Mouse (Mus musculus) frontal cortex, adult 2 months (tissue): Measurements from ENCODE around the gene Sin3b. TPM values are rescaled to one million over a fixed set of nuclear protein-coding genes. Genes with fewer than 3 reads are reported as not detected.
"Not testable (repeated sequence)": the region's sequence is repeated elsewhere in the genome, so short reads cannot be mapped to it uniquely, and the experiment has no call there.

ENCODE experiments used
- DNase-seq, 2 experiments: peaks; one replicate each; pipeline ENCODE4 v3.0.0; 2022; ENCODE audit warnings: low spot score in 1 of 2; ENCODE audit errors: extremely low spot score in 1 of 2
- polyA plus RNA-seq: library from polyadenylated mRNA; depleted of rRNA; stranded (reverse); fragments of >200 nt; gene quantifications from 2 replicates; pipeline ENCODE4 v1.2.3, GENCODE M21; 2012; rRNA removed

The Sin3b gene
- polyA plus RNA-seq: 134 and 150 TPM in 2 replicates

DNA sequence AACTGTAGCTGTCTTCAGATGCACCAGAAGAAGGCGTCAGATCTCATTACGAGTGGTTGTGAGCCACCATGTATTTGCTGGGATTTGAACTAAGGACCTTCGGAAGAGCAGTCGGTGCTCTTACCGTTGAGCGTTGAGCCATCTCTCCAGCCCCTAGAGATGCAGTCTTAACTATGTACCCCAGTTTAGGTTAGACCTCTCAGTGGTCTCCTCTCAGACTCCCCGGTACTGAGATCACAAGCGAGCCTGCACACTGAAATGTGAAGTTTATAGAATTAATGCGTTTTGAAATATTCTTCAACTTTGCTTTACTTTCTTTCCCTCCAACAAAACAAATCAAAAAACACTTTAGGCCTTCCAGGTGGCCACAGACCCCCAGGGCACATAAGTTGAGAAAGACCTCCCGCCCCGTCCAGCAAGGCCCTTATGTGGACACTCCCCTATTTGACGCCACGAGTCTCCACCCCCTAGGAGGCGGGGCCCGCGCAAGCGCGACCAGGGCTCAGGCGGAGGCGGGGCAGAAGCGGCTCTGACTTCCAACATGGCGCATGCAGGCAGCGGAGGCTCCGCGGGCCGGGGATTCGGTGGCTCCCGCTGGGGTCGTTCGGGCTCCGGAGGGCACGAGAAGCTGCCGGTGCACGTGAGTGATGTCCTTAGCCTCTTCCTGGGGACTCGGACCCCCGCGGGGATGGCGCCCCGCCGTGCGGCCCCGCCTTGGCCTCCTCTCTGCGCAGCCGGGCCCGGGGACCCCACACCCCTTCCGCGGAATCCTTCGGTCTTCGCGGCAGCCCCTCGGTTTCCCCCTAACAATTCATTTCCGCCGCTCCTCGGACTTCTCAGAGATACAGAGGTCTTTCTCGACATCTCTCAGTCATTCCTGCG is at the start of gene Sin3b:
TSS of gene Sin3b (plus strand) at position 517 of the 882 bp plus-strand sequence.
- peak; percentile 81 to 95 for DNase-seq

DNA sequence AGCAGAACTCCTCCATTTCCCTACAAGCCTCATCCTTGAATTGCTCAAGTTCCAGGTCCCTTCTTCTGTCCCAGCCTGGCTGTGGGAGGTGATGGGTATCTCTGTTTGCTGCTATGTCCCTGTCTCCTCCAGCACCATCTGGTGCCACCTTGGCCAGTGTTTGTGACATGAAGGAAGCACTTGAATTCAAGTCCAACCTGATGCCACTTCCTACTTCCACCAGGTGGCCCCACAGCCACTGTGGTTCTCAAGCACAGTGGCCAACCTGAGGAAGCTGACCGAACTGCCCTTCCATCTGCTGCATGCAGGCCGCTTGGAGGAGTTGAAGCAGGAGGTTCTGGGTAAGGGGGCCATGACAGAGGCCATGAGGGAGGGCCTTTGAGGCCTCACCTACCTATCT is 48.9 kb upstream of the Sin3b start:
- DNase-seq: peak in 1 of 2 experiments; percentile 14

DNA sequence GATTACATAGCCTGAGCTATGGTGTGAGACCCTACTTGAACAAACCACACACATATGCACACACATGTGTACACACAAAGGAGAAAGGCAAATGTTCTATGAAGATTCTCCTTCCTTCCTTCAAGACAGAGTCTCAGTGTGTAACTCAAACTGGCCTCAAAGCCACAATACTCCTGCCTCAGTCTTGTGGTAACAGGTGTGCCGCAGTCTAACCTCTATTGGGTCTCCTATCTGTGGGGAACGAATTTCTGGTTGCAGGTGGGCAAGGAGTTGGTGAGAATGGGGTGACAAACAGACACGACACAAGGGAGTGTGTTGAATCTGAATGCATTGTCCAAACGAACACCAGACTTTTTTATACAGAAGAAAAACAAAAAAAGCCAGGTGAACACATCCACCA is 46.6 kb upstream of the Sin3b start:
- DNase-seq: no peak

DNA sequence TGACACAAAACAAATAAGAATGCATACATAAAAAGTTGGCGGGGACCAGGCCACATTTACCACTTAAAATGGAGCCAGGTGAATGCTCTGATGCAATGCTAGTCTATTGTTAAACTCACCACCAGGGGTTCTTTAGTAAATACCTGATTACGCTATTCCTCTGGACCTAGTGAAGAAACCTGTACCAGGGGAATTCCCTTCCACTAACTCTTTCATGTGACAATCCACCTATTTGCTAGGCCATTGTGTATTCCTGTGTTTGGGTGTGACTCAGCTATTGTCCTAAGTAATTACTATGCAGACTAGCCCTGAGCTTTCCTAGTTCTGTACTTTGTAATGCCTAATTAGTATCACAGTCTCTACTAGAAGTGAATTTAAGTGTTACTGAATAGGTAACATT is 46.2 kb upstream of the Sin3b start:
- not testable (repeated sequence) for DNase-seq

DNA sequence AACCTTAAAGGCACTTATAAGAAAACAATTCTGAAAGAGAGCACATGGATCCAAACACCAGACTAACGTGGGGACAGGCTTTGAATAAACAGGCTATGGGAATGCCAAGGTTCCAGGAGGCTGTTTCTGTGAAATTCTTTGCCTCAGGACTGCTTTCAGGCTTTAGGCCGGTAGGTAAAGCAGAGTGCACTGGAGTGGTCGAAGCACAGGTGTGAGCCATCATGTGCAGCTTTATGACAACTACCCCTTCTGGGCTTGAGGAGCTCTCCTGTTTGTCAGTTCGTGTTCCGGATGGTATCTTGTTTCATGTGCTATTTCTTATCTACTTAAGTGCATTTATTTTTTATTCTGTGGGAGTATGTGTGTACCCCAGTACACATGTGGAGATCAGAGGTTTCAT is 45.8 kb upstream of the Sin3b start:
- no peak for DNase-seq

DNA sequence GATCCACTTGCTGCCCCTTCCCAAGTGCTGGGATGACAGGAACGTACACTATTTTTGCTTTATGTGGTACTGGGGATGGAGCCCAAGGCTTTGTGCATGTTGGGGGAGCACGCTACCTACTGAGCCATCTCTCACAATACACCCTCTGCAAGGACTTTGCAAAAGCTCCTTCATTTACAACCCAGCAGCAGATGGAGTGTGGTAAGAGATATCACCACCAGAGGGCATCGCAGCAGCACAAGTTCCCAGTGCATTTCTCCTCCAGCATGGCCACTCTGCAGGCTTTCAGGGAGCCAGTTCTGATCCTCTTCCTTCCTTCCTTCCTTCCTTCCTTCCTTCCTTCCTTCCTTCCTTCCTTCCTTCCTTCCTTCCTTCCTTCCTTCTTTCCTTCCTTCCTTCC is 43.0 kb upstream of the Sin3b start:
- DNase-seq: peak; percentile 61 to 93

DNA sequence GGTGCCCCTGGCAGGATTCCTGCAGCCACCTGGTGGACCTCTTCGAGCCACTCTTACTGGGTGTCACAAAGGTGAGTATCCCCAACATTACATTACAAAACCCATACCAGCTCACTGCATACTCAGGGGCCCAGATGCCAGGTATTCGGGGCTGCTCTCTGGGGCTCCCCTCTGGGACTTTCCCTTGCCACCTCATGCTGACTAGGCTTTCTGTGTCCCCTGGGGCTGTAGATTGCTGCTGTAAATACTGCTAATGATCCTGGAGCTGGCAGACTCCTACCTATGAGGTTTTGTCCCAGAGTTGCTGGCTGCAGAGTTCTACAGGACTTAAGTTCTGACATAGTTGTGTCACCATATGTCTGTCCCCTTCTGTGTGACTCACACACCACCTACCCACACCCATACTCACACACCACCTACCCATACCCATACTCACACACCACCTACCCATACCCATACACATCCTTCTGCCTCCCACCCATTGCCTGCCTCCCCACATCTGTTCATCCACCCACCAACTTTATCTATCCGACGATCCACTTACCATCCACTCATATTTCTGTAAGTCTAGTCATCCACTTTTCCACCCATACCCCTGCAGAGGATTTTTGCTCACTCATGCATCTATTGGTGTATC is 40.9 kb upstream of the Sin3b start:
- peak; percentile 28 to 48 for DNase-seq

DNA sequence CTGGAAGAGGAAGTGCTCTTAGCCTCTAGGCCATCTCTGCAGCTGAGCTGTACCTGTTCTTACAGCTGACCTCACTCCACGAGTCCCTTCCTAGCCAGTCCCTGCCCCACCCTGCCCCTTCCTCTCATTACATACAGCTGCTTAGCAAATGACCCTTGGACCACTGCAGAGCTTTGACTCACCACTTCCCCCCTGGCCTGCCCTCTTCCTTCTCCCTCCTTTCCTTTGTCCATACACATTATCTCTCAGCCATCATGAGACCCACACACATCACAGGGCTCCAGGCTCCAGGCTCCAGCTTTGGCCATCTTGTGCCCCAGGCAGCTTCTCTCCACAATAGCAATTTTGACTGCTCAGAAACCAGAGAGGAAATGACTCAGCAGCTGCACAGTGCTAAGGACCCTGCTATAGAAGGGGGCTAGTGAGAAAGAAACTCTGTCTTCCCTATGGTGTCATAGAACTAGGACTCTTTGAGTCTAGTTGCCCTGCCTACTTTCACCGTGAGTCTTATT is 40.0 kb upstream of the Sin3b start:
- DNase-seq: no peak

DNA sequence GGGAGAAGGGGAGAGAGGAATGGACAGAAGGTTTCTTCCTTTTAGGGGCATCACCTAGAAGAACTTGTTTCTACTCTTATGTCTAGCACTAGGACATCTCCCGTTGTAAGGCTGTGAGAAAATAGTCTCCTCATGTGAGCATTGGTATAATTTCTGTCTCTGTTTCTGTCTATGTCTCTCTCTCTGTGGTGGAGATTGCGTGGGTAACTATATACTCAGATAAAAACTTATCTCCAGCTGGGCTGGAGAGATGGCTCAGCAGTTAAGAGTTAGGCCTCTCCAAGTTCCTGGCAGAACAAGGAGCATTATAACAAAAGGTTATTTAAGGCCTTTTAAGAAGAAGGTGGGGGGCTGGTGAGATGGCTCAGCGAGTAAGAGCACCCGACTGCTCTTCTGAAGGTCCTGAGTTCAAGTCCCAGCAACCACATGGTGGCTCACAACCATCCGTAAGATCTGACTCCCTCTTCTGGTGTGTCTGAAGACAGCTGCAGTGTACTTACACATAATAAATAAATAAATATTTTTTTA is 39.4 kb upstream of the Sin3b start:
- DNase-seq: peak in 1 of 2 experiments; percentile 27

DNA sequence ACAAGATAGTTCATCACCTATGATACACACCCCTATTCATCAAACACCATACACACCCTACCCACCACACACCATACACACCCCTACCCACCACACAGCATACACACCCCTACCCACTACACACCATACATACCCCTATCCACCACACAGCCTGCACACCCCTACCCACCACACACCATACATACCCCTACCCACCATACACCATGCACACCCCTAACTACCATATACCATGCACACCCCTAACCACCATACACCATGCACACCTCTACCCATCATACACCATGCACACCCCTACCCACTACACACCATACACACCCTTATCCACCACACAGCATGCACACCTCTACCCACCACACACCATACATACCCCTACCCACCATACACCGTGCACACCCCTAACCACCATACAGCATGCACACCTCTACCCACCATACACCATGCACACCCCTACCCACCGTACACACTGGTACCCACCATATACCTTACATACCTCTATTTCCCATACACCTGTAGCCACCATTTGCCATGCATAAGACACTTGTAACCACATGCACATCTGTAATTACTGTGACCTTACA is 24.6 kb upstream of the Sin3b start:
- no peak for DNase-seq

DNA sequence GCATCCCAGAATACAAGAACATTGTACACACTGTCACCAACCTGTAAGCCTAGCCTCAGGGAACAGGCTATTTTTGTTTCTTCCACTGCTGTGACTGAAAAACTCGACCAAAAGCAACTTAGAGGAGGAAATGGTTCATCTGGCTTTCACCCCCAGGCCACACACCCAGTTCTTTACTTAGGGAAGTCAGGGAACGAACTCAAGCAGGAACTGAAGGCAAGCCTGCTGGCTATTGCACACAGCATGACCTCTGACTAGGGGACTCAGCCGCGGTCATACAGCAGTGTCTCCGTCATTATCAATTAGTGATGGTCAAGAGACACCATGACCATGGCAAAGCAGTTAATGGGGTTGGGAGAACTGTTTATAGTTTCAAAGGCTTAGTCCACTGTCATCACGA is 10.5 kb upstream of the Sin3b start:
- no peak for DNase-seq

DNA sequence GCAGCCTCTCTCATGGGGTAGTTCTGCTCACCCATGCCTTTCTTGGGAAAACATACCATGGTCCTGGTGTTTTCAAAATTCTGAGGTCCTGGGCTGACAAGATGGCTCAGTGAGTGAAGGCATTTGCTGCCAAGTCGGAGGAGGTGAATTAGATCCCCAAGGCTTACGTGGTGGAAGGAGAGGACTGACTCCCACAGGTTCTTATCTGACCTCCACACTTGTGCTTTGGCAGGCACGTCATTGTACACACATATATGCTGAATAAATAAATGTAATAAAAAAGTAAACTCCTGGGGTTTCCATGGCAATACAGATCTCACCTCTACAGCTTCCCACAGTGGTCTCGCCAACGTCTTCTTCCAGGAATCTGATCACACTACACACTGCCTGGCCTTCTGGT is 6.5 kb upstream of the Sin3b start:
- no peak for DNase-seq

DNA sequence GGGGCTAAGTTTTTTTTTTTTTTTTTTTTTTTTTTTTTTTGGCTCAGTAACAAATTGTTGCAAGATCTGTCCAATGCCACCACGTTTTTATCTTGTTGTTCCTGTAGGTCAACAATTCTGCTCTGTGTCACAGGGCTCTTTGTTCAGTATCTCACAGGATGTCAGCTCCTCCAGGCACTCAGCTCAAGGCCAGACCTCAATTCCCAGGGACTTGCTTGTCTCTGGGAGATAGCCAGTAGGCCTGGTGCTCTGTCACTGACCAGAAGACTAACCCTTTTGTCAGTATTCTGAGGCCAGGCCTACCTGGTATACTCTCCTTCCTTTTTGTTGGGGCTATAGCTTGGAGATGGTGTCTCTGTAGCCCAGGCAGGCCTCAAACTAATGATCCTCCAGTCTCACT is 2.5 kb upstream of the Sin3b start:
- DNase-seq: no peak

DNA sequence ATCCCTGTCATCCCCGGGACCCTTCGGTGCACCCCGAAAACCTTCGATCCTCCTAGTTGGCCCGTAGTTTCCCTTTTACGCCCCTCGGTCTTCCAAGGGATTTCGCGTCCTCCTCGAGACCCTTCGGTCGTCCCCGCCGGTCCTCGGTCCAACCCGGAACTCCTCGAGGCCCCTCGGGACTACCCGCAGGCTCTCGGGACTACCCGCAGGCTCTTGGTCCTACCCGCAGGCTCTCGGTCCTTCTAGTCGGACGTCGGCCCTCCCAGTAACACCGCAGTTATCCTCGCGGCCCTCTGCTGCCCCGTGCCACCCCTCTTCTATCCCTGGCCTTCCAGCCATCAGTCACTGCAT is 541 bp downstream of the Sin3b start:
- no peak for DNase-seq

DNA sequence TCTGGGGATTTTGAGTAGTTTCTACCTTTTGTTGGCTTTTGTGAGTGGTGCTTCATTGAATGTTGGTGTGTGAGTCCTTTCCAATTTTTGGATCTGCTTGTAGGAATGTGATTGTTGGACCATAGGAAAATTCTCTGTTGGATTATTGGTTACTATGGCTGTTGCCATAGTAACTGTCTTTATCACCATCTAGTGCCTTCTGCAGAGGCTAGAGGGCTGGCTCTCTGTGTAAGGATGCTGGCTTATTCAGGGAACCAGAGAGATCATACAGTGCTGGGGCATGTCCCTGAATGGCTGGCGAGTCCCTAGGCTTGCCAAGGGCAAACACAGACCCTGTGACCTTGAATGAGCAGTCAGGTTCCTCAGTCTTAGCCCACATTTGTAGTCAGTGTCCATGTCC is 5.6 kb downstream of the Sin3b start:
- DNase-seq: no peak

DNA sequence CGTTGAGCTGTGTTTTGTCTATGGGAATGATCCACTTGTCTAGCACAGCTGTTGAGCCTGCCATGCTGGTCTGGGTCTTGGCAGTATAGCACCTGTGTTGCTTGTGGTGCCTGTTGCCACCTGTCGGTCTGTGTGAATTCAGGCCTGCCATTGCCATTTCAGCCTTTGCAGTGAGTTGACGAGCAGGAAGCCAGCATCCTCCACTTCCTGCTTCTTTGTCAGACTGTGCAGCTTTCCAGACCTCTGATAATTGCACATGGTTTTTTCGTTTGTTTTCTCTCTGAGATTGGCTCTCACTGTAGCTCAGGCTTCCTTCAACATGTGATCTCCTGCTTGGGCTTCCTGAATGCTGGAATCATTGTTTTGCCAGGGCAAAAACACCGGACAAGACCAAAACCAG is 11.9 kb downstream of the Sin3b start:
- DNase-seq: no peak

DNA sequence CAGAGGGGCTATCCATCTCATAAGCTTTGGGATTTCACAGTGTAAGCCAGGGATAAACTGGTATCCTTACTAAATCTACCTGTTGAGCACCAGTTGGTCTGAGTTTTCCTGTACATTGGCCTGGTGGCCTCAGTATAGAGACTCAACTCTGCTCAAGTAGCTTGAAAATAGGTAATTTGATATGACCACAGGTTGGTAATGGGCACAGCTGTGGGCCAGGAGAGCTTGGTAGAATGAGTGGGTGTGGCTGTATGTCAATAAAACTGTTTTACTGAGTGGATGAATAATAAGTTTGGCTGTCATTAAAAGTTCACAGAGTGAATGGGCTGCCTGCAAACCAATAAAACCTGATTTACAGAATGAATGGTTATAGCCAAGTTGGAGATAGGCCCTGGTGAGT is 13.8 kb downstream of the Sin3b start:
- no peak for DNase-seq

DNA sequence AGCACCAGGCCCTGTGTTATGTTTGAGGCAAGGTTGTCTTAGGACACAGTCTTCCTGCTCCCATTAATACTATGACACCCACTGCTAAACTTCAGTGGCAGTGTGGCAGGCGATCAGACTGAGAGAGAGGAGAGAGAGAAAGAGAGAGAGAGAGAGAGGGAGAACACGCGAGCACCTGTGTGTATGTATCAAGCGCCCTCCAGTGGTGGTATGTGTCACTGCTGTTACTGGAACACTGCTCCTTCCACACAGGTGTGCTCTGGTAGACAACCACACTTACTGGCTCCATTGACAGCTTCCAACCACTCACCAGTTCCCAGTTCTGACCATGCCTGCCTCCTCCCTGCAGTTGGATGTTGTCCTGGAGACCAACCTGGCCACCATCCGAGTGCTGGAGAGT is 23.0 kb downstream of the Sin3b start:
- peak; percentile 42 to 77 for DNase-seq

DNA sequence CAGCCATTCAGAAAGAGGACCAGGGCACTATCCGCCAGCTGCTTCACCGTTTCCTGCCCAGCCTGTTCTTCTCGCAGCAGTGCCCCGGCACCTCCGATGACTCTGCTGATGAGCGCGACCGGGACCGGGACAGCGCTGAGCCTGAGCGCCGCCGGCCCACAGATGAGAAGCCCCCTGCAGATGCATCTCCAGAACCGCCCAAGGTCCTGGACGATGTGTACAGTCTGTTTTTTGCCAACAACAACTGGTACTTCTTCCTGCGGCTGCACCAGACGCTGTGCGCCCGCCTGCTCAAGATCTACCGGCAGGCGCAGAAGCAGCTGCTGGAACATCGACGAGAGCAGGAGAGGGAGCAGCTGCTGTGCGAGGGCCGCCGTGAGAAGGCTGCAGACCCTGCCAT is 26.8 kb downstream of the Sin3b start:
- no peak for DNase-seq

DNA sequence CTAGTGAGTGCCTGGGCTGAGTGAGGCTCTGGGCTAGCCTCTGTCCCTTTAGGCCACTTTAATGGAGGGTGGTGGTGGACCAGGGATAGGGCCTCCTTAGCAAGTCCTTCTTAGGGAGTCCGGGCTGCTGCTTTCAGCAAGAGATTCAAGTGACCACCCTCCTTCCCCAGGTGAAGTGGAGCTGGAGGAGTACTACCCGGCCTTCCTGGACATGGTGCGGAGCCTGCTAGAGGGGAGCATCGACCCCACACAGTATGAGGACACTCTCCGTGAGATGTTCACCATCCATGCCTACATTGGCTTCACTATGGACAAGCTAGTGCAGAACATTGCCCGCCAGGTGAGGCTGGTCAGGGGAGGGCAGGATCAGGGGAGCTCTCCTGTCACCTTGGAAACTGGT is 27.2 kb downstream of the Sin3b start:
- DNase-seq: no peak

DNA sequence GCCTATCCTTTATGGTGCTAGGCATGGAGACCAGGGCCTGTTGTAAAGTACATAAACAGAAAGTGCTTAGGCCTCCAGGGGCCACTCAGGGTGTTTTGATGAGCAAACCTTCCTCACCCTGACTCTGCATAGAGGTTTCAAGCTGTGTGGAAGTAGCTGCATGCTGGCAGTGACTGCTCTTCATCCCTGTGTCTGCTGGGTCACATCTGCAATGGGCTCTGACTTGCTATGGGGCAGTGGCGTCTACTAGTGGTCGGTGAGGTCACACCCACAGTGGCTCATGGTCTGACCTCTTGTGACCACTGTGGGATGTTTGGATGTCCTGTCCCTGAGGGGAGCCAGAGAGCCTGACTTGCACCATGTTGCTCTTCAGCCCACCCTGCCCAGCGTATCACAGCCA is 28.0 kb downstream of the Sin3b start:
- no peak for DNase-seq
